Comparison of ENCODE assay signal across 29 mouse cellular contexts in the genomic region with DNA sequence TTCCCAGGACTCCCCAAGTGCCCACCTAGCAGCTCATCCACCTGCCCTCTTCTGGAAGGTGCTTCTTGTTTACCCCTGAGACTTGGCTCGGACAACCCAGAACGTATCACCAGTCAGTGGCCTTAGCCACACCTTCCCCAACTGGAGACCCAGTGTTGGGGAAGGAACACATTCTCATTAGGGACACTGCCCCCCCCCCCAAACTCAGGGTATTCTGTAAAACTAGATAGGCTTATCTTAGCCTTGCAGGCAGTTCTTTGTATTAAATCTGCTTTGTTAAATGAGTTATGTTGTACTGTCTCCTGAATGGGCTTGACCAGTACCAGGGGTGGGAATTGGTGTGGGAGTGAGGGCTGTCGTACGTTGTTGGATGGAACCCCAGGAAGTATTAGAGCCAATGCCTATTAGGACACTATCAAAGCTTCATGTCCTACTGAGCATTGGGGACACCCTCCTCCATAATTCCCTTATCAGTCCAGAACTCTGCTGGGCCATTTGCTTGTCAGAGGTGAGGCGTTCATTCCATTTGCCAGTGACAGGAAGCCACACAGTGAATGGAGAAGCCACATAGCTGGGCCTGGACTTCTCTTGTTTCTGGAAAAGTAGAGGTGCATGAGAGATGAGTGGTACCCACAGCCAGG. TPM values are rescaled to one million over a fixed set of nuclear protein-coding genes. Genes with fewer than 3 reads are reported as not detected.
DNase-seq lines count a peak whose midpoint lies in the region; ATAC-seq lines count a peak whose summit lies in the region.
"Had no signal": no experiment of that assay in that cellular context is flagged by ENCODE, and none has a peak within 500 bp of the region (broad histone marks: within the 10 kb centered on the region; RNA-seq: fewer than 3 reads in every experiment).

No protein-coding gene starts in this region.

- no peaks in the 10 kb centered on the region for H3K27me3 ChIP-seq in heart, embryonic 11.5 days (ENCODE audit: control insufficient read depth, insufficient read depth, low read length)
- H3K27me3 ChIP-seq in intestine, embryonic 15.5 days (replicated peaks) = no peaks in the 10 kb centered on the region
- no peaks in the 10 kb centered on the region for H3K27me3 ChIP-seq in liver, embryonic 15.5 days
- H3K27me3 ChIP-seq in limb, embryonic 10.5 days (ENCODE audit: low read depth, poor library complexity, severe bottlenecking) = no peaks in the 10 kb centered on the region
- H3K27me3 ChIP-seq: CH12.LX; embryonic facial prominence, embryonic 15.5 days; hindbrain, embryonic 12.5 days; midbrain, embryonic 13.5 days had no signal

- intact Hi-C loops in heart, postnatal 10 days (cut with DNase I) = no loop called here

- DNase-seq in heart, postnatal 10 days = no peak
- DNase-seq in kidney, adult 11 months = no peak
- DNase-seq in limb, embryonic 10.5 days (ENCODE audit: low spot score) = no peak
- no peak for DNase-seq in layer of hippocampus, adult 8-10 months (ENCODE audit: low spot score in 2 of 2)
- DNase-seq: B cell, adult 2 months; cerebellum, adult 2 months; cerebellum, postnatal 36 days; gastrocnemius, adult 2 months; lung, adult 18-20 months; lung, postnatal 10 days; retina, postnatal 1 day; thymus, postnatal 25 days had no signal

- ATAC-seq in heart, embryonic 11.5 days (replicated peaks; ENCODE audit: insufficient number of reproducible peaks, low FRiP score, low TSS enrichment) = 0 out of 2 replicates have a peak, but pooled peaks have one; percentile 26
- ATAC-seq in intestine, embryonic 15.5 days = peak; percentile 44; the same call in 1 of the 2 replicates
- ATAC-seq in liver, embryonic 15.5 days (ENCODE audit: insufficient read depth) = peak; percentile 56
- ATAC-seq: forebrain, embryonic 14.5 days; midbrain, embryonic 13.5 days had no signal

- no peak overlapping the region for H3K4me2 ChIP-seq in heart, embryonic 11.5 days
- H3K4me2 ChIP-seq in intestine, embryonic 15.5 days (replicated peaks) = no peak overlapping the region
- H3K4me2 ChIP-seq in liver, embryonic 15.5 days = no peak overlapping the region
- H3K4me2 ChIP-seq: embryonic facial prominence, embryonic 15.5 days; hindbrain, embryonic 12.5 days; midbrain, embryonic 13.5 days had no signal

- WGBS in heart, embryonic 11.5 days (ENCODE audit: insufficient replicate concordance) = 67% methylated on average over 5 of the region's 5 CpGs
- 82% methylated on average over 5 of the region's 5 CpGs for WGBS in intestine, embryonic 15.5 days
- 33% methylated on average over 5 of the region's 5 CpGs for WGBS in liver, embryonic 15.5 days (ENCODE audit: insufficient replicate concordance)
- WGBS in limb, embryonic 10.5 days = 89% methylated on average over 5 of the region's 5 CpGs

- peaks cover 31% of the 10 kb centered on the region for H3K36me3 ChIP-seq in heart, embryonic 11.5 days (ENCODE audit: control insufficient read depth, insufficient read depth, low read length)
- H3K36me3 ChIP-seq in intestine, embryonic 15.5 days = peaks cover 34% of the 10 kb centered on the region
- peaks cover 52% of the 10 kb centered on the region for H3K36me3 ChIP-seq in liver, embryonic 15.5 days (replicated peaks)
- H3K36me3 ChIP-seq in limb, embryonic 10.5 days = peaks cover 60% of the 10 kb centered on the region

- H3K27ac ChIP-seq in heart, embryonic 11.5 days (ENCODE audit: low read depth, low read length) = no peak overlapping the region
- H3K27ac ChIP-seq in intestine, embryonic 15.5 days = peak overlapping the region; percentile 25; the same call in 1 of the 2 replicates
- no peak overlapping the region for H3K27ac ChIP-seq in liver, embryonic 15.5 days (replicated peaks)
- no peak overlapping the region for H3K27ac ChIP-seq in limb, embryonic 10.5 days
- H3K27ac ChIP-seq: embryonic facial prominence, embryonic 15.5 days; gastrocnemius, adult 2 months; heart, embryonic 10.5 days; hindbrain, embryonic 12.5 days; midbrain, embryonic 13.5 days had no signal

- H3K4me1 ChIP-seq in heart, embryonic 11.5 days (ENCODE audit: control insufficient read depth, insufficient read depth, low read length) = no peaks in the 10 kb centered on the region
- H3K4me1 ChIP-seq in intestine, embryonic 15.5 days (replicated peaks) = 0 out of 2 replicates have a peak, but pooled peaks cover 2% of the 10 kb centered on the region
- peaks cover 13% of the 10 kb centered on the region for H3K4me1 ChIP-seq in liver, embryonic 15.5 days (replicated peaks)
- H3K4me1 ChIP-seq in limb, embryonic 10.5 days = no peaks in the 10 kb centered on the region
- H3K4me1 ChIP-seq: embryonic facial prominence, embryonic 15.5 days; heart, embryonic 10.5 days; hindbrain, embryonic 12.5 days; midbrain, embryonic 13.5 days had no signal

- no peak overlapping the region for H3K9ac ChIP-seq in heart, embryonic 11.5 days (ENCODE audit: low read depth, low read length)
- no peak overlapping the region for H3K9ac ChIP-seq in intestine, embryonic 15.5 days
- H3K9ac ChIP-seq in liver, embryonic 15.5 days = no peak overlapping the region
- H3K9ac ChIP-seq: embryonic facial prominence, embryonic 15.5 days; hindbrain, embryonic 12.5 days; midbrain, embryonic 13.5 days had no signal

- no peak overlapping the region for H3K4me3 ChIP-seq in heart, embryonic 11.5 days (ENCODE audit: low read depth, low read length)
- H3K4me3 ChIP-seq in intestine, embryonic 15.5 days (replicated peaks) = no peak overlapping the region
- H3K4me3 ChIP-seq in liver, embryonic 15.5 days (replicated peaks) = no peak overlapping the region
- no peak overlapping the region for H3K4me3 ChIP-seq in limb, embryonic 10.5 days
- H3K4me3 ChIP-seq: embryonic facial prominence, embryonic 15.5 days; gastrocnemius, adult 2 months; heart, embryonic 10.5 days; hindbrain, embryonic 12.5 days; midbrain, embryonic 13.5 days had no signal

- no peaks in the 10 kb centered on the region; the same call in 1 of the 2 replicates for H3K9me3 ChIP-seq in heart, embryonic 11.5 days (replicated peaks; ENCODE audit: control insufficient read depth, low read length)
- no peaks in the 10 kb centered on the region for H3K9me3 ChIP-seq in intestine, embryonic 15.5 days
- H3K9me3 ChIP-seq in liver, embryonic 15.5 days (replicated peaks) = no peaks in the 10 kb centered on the region
- H3K9me3 ChIP-seq in limb, embryonic 10.5 days (replicated peaks) = no peaks in the 10 kb centered on the region
- H3K9me3 ChIP-seq: embryonic facial prominence, embryonic 15.5 days; heart, embryonic 10.5 days; hindbrain, embryonic 12.5 days; midbrain, embryonic 13.5 days had no signal

RNA-seq across cellular contexts. Expression of gene Gm498, which starts 18.4 kb away (rescaled TPM):
- not detected in 2 replicates for polyA plus RNA-seq in heart, embryonic 11.5 days (2014; fragmentation: Nextera tagmentation; extraction: Ambion mirVana)
- not detected for total RNA-seq in heart, postnatal 10 days (2021)
- not detected in 2 replicates for polyA plus RNA-seq in intestine, embryonic 15.5 days (2015; fragmentation: Nextera tagmentation; extraction: Ambion mirVana)
- not detected in 2 replicates for polyA plus RNA-seq in liver, embryonic 15.5 days (2015; fragmentation: Nextera tagmentation; extraction: Ambion mirVana)
- polyA plus RNA-seq in limb, embryonic 10.5 days (2016; fragmentation: Nextera tagmentation; extraction: Ambion mirVana) = not detected in 2 replicates
- total RNA-seq in layer of hippocampus, adult 8-10 months (2022) = not detected
- total RNA-seq: CH12.LX; gastrocnemius, adult 2 months; layer of hippocampus, adult 18-20 months; layer of hippocampus, postnatal 25 days; megakaryocyte, adult 5-6 weeks had no signal
- polyA plus RNA-seq: cerebellum, adult 2 months; embryonic facial prominence, embryonic 15.5 days; forebrain, embryonic 14.5 days; frontal cortex, adult 2 months; heart, embryonic 10.5 days; heart, postnatal 0 days; hindbrain, embryonic 12.5 days; limb, embryonic 11.5 days; midbrain, embryonic 13.5 days; neural tube, embryonic 11.5 days; stomach, embryonic 14.5 days had no signal

RNA-seq across cellular contexts. Expression of gene Dhcr7, which starts 25.3 kb away (rescaled TPM):
- polyA plus RNA-seq in heart, embryonic 11.5 days (2014; fragmentation: Nextera tagmentation; extraction: Ambion mirVana) = 31.9 and 37.4 TPM in 2 replicates
- total RNA-seq in heart, postnatal 10 days (2021) = 10 to 100 TPM in 1 of 2 experiments, 1 to 10 TPM in 1; 9.9 to 10.9 TPM
- polyA plus RNA-seq in intestine, embryonic 15.5 days (2015; fragmentation: Nextera tagmentation; extraction: Ambion mirVana) = 70.2 and 78.9 TPM in 2 replicates
- 57.2 and 66.0 TPM in 2 replicates for polyA plus RNA-seq in liver, embryonic 15.5 days (2015; fragmentation: Nextera tagmentation; extraction: Ambion mirVana)
- 69.7 and 70.5 TPM in 2 replicates for polyA plus RNA-seq in limb, embryonic 10.5 days (2016; fragmentation: Nextera tagmentation; extraction: Ambion mirVana)
- total RNA-seq in layer of hippocampus, adult 8-10 months (2022) = 10 to 100 TPM; 42.1 to 48.1 (median 44.7) TPM

RNA-seq across cellular contexts. Expression of gene Nadsyn1, which starts 25.6 kb away (rescaled TPM):
- 7.2 and 8.1 TPM in 2 replicates for polyA plus RNA-seq in heart, embryonic 11.5 days (2014; fragmentation: Nextera tagmentation; extraction: Ambion mirVana)
- total RNA-seq in heart, postnatal 10 days (2021) = 1 to 10 TPM; 6.3 to 8.0 TPM
- 19.4 and 21.1 TPM in 2 replicates for polyA plus RNA-seq in intestine, embryonic 15.5 days (2015; fragmentation: Nextera tagmentation; extraction: Ambion mirVana)
- polyA plus RNA-seq in liver, embryonic 15.5 days (2015; fragmentation: Nextera tagmentation; extraction: Ambion mirVana) = 8.8 and 9.5 TPM in 2 replicates
- polyA plus RNA-seq in limb, embryonic 10.5 days (2016; fragmentation: Nextera tagmentation; extraction: Ambion mirVana) = 10.3 and 10.4 TPM in 2 replicates
- total RNA-seq in layer of hippocampus, adult 8-10 months (2022) = 10 to 100 TPM in 1 of 4 experiments, 1 to 10 TPM in 3; 6.7 to 12.4 (median 7.3) TPM
